Mouse (Mus musculus): ENCODE measurements around the gene Pakap.

The Pakap gene

GRCm38 (mm10) chr4:57757997-57758396, 190.0 kb downstream of the Pakap start:
- in situ Hi-C loops (cut with MboI, MseI) = no loop called here

GRCm38 (mm10) chr4:57762424-57762823, 194.4 kb downstream of the Pakap start:
- in situ Hi-C loops (cut with MboI, MseI) = no loop called here

GRCm38 (mm10) chr4:57764392-57764791, 196.4 kb downstream of the Pakap start:
- in situ Hi-C loops (cut with MboI, MseI) = no loop called here

- in situ Hi-C loops (cut with MboI, MseI) = no loop called here
These were observed 196.9 kb downstream of the Pakap start for GRCm38 (mm10) chr4:57764926-57765325.

- in situ Hi-C loops (cut with MboI, MseI) = no loop called here
These were observed 197.8 kb downstream of the Pakap start for GRCm38 (mm10) chr4:57765806-57766205.

- in situ Hi-C loops (cut with MboI, MseI) = no loop called here
These were observed 201.0 kb downstream of the Pakap start for GRCm38 (mm10) chr4:57769007-57769406.

GRCm38 (mm10) chr4:57770185-57770823, 202.3 kb downstream of the Pakap start:
- in situ Hi-C loops (cut with MboI, MseI) = no loop called here

- in situ Hi-C loops (cut with MboI, MseI) = no loop called here
These were observed 203.7 kb downstream of the Pakap start for GRCm38 (mm10) chr4:57771558-57772219.

GRCm38 (mm10) chr4:57772851-57773510, 205.0 kb downstream of the Pakap start:
- in situ Hi-C loops (cut with MboI, MseI) = no loop called here

GRCm38 (mm10) chr4:57774517-57774916, 206.5 kb downstream of the Pakap start:
- in situ Hi-C loops (cut with MboI, MseI) = no loop called here

- in situ Hi-C loops (cut with MboI, MseI) = no loop called here
These were observed 207.6 kb downstream of the Pakap start for GRCm38 (mm10) chr4:57775582-57775981.

- in situ Hi-C loops (cut with MboI, MseI) = loop anchor here in 1 of 2 experiments (10.0 kb wide), 1 partner anchor 684 kb away; no protein-coding TSS in a partner anchor
These were observed 212.4 kb downstream of the Pakap start for GRCm38 (mm10) chr4:57780403-57780802.

GRCm38 (mm10) chr4:57780833-57781641, 213.1 kb downstream of the Pakap start:
- in situ Hi-C loops (cut with MboI, MseI) = loop anchor here in 1 of 2 experiments (10.0 kb wide), 1 partner anchor 684 kb away; no protein-coding TSS in a partner anchor

- in situ Hi-C loops (cut with MboI, MseI) = loop anchor here in 1 of 2 experiments (10.0 kb wide), 1 partner anchor 683 kb away; no protein-coding TSS in a partner anchor
These were observed 214.0 kb downstream of the Pakap start for GRCm38 (mm10) chr4:57781994-57782393.

- in situ Hi-C loops (cut with MboI, MseI) = loop anchor here in 1 of 2 experiments (10.0 kb wide), 1 partner anchor 682 kb away; no protein-coding TSS in a partner anchor
These were observed 214.8 kb downstream of the Pakap start for GRCm38 (mm10) chr4:57782549-57783390.

GRCm38 (mm10) chr4:57783391-57783770, 215.4 kb downstream of the Pakap start:
- in situ Hi-C loops (cut with MboI, MseI) = loop anchor here in 1 of 2 experiments (10.0 kb wide), 1 partner anchor 681 kb away; no protein-coding TSS in a partner anchor

GRCm38 (mm10) chr4:57783853-57784600, 216.0 kb downstream of the Pakap start:
- in situ Hi-C loops (cut with MboI, MseI) = loop anchor here in 1 of 2 experiments (10.0 kb wide), 1 partner anchor 681 kb away; no protein-coding TSS in a partner anchor

GRCm38 (mm10) chr4:57788709-57789108, 220.7 kb downstream of the Pakap start:
- in situ Hi-C loops (cut with MboI, MseI) = loop anchor here in 1 of 2 experiments (5.0 to 10.0 kb wide), 2 partner anchors 116 to 676 kb away; no protein-coding TSS in a partner anchor

GRCm38 (mm10) chr4:57789118-57789517, 221.1 kb downstream of the Pakap start:
- in situ Hi-C loops (cut with MboI, MseI) = loop anchor here in 1 of 2 experiments (5.0 to 10.0 kb wide), 2 partner anchors 117 to 676 kb away; no protein-coding TSS in a partner anchor

Measured in T-helper 17 cell (primary cell).